Mouse (Mus musculus) liver, adult (tissue): ENCODE measurements at regions not wholly inside any gene's neighbourhood (a gene's known extent, or its start where the extent isn't known, plus 50 kb on each side); places are given as distances from the start of the nearest gene placed in this dataset.

Experiments
- GATA4 ChIP-seq: IDR thresholded peaks from 2 replicates; pipeline ENCODE4 v1.6.1; 2014; ENCODE audit warnings: mild to moderate bottlenecking, low read length; ENCODE audit not compliant: insufficient replicate concordance

DNA sequence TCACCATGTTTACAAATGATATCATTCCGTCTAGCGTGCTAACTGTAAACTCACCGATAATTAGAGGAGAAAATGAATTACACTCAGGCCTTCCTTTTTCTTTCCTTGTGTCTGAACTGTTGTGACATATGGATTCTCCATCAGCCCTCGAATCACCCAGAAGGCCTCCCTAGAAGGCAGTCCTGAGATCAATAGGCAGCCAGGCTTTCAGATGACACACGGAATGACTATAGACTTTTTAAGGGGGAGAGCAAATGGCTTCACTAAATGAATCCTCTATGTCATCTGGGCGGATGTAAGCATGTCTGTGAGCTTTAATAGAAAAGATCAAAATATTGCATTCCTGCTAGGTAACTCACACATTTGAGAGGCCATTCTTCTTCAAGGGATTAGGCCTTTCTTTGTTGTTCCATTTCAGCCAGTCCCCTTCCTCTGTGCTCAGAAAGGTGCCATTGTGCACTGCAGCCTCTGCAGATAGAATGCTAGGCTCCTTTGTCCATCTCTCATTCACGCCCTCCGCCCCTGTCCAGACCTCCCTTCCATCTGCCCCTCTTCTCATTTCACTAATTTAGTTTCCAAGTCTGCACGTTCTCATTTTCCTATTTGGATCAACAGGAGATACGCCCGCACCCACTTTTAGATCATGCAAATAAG is 797.1 kb downstream of the Epha4 start:
- no peak for TF ChIP-seq GATA4

- no peak for TF ChIP-seq GATA4
These were observed 790.4 kb downstream of the Epha4 start for GRCm38 (mm10) chr1:76724453-76724852.

GRCm38 (mm10) chr1:76737003-76737402 is 777.9 kb downstream of the Epha4 start:
- TF ChIP-seq GATA4: no peak

- no peak for TF ChIP-seq GATA4
These were observed 777.2 kb downstream of the Epha4 start for GRCm38 (mm10) chr1:76737663-76738062.

DNA sequence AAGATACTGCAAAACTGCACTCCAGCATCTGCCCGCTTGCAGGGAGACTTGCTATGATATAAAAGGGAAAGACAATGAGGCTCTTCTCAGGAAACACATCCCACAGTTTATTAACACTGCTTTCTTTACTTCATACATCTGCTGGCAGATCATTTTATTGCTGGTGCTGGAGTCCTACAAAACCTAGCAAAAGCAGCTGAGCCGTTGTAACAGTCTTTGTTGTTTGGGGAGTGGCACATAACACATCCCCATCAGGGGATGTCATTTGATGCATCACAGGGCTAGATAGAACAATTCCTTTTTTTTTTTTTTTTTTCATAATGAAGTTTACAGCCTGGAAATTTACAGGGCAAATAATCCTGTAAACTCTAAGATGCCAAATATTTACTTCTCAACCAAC is 742.2 kb downstream of the Epha4 start:
- TF ChIP-seq GATA4: no peak

- TF ChIP-seq GATA4: no peak
These were observed 728.0 kb downstream of the Epha4 start for GRCm38 (mm10) chr1:76786871-76787270.

- TF ChIP-seq GATA4: no peak
These were observed 721.5 kb downstream of the Epha4 start for GRCm38 (mm10) chr1:76793438-76793837.

DNA sequence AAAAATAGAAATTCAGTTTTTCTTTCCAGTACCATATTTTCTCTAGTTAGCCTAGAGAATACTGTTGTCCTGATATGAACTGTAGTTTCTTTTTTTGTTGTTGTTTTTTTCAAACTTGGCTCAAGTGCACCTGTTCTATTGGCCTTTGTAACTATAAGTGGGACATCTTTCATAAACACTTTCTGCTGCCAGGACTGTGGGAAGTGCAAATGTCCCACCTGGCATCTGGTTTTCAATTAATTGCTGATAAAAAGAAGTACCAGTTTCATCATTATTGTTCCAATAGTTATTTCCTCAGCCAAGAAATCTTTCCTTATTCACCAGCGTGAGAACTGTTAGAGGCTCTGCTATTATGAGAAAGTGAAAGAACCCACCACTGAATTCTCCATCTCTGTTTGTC is 695.0 kb downstream of the Epha4 start:
- no peak for TF ChIP-seq GATA4

DNA sequence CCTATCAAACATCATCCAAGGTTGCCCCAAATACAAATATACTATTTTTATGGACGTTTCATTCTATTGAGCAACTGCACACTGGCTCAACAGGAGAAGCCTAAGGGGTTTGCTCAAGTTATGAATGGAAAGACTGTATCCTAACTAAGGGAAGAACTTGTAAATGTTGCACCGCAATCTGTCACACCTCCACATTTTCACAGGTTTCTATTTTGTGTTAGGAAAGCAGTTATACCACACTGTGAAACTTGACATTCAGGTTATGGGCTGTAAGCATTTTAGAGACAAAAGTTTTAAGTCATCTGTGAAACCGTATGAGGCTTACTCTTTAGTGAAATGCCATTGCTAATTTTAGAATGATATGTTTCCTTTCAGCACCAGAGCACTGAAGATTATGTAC is 693.3 kb downstream of the Epha4 start:
- no peak for TF ChIP-seq GATA4

DNA sequence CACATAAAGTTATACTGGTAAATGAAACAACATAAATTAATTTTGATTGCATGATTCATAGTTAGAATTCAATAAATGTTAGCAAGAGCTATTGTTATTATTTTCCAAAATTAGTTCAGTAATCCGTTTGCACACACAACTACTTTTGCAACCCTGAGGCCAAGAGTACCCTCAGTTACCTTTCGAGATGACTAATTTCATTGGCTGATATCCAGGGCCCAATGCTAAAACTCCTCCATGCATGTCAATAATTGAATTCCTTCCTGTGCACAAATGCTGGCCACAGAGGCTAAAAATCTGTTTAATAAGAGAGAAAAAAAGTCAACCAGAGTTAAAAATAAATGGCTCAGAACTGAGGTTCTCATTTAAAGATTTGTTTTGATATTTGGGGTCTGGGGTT is 685.2 kb downstream of the Epha4 start:
- no peak for TF ChIP-seq GATA4

GRCm38 (mm10) chr1:76832311-76832710 is 682.6 kb downstream of the Epha4 start:
- TF ChIP-seq GATA4: no peak

GRCm38 (mm10) chr1:76835028-76835683 is 679.7 kb downstream of the Epha4 start:
- no peak for TF ChIP-seq GATA4

- no peak for TF ChIP-seq GATA4
These were observed 665.5 kb downstream of the Epha4 start for GRCm38 (mm10) chr1:76849346-76849745.

DNA sequence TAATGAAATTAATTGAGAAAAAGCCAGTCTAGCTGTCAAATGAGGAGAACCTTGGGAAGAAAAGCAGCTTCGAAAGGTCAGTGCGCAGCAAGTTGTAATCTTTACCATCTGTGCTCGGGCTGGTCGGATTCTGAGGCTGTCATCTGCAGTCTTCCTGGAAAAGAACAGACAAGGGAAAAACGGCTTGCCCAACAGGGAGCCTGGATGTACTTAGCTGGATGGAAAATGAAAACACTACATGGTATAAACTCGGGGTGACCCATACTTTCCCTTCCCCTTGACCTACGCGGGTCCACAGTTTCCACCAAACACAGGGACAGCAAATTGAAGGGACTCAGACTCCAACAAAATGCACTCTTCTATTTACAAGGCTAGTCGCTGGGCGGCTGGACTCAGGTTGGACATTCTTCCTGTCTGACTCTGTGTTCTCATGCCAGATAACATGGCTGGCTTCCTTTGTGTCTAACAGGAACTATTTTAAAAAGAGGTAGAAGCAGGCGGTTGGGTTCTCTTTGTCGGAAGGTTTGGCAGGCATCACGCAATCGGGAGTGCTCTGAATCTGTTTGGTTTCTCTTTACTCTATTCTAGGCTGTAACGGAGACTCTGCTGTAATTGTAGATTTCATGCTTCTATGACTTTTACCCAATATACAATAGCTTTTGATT is 648.5 kb downstream of the Epha4 start:
- TF ChIP-seq GATA4: no peak

DNA sequence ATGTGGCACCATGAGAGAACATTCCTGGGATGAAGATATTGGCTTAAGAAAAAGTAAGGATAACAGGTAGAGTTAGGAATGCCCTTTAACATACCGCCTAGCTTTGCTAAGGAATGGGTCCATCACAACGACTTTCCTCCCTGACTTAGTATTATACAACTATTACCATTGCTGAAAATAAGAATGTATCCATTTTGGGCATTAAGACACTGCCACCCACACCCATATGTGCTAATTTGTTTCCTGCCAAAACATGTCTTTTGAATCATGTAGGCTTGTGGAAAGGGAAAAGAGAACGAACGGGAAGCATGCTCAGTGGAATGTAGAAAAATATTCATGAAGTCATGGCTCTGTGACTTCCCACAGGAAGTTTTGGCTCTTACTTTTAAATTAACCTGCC is 641.7 kb downstream of the Epha4 start:
- TF ChIP-seq GATA4: no peak

DNA sequence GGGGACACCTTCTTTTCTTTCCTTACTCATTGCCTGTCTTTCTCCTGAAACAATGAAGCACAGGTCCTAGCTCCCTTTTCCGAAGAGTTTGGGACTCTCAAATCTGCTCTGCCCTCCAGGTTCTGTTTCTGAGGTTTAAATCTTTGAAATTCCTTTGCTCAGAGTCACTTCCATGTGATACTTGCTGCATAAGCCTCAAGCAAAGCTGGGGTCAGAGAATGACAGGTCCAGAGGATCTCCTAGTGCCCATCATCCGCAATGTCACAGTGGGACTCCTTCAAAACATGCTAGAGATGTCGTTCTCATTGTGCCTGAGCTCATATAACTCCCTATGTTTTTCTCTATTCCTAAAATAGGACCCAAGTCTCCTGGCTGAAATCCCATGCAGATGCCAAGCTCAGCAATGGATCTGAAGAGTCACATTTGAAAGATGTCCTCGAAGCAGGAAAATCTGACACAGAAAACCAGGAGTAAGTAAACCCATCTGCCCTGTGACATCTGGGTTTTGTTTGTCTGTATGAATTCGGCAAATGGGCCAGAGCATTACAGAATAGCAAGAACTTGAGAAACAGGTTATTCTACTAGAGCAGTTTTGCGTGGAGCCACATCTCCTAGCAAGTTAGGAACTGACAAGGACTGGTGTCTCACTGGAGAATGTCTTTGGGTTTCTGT is 634.6 kb downstream of the Epha4 start:
- no peak for TF ChIP-seq GATA4
